Mouse (Mus musculus): ENCODE measurements around the gene Fam196b. TPM values are rescaled to one million over a fixed set of nuclear protein-coding genes. Genes with fewer than 3 reads are reported as not detected.

Fam196b gene
- total RNA-seq, 2 experiments from 2014 or later, result 1.2 to 1.7 TPM

GRCm38 (mm10) chr11:34300064-34300463 is 14.6 kb upstream of the Fam196b start:
- Histone ChIP-seq H3K27ac (no peak overlapping the region), H3K4me3 (no peak overlapping the region)
- TF ChIP-seq CTCF (IDR thresholded peaks at IDR 0.05), result no peak
- DNase-seq (ENCODE audit: extremely low spot score in 1 of 2, low spot score in 2 of 2), result no peak
- intact Hi-C loops (cut with DNase I), result no loop called here

- no peak for DNase-seq (ENCODE audit: extremely low spot score in 1 of 2, low spot score in 2 of 2)
- TF ChIP-seq CTCF (IDR thresholded peaks at IDR 0.05), result no peak
- Histone ChIP-seq H3K27ac (no peak overlapping the region), H3K4me3 (no peak overlapping the region)
- intact Hi-C loops (cut with DNase I), result loop anchor here (5.0 kb wide), 1 partner anchor 506 kb away; no protein-coding TSS in a partner anchor
Measured at GRCm38 (mm10) chr11:34306231-34306630, 8.4 kb upstream of the Fam196b start.

GRCm38 (mm10) chr11:34308731-34309130 is 5.9 kb upstream of the Fam196b start:
- intact Hi-C loops (cut with DNase I), result loop anchor here (5.0 kb wide), 1 partner anchor 504 kb away; no protein-coding TSS in a partner anchor
- TF ChIP-seq CTCF (IDR thresholded peaks at IDR 0.05), result no peak
- DNase-seq (ENCODE audit: extremely low spot score in 1 of 2, low spot score in 2 of 2), result no peak

GRCm38 (mm10) chr11:34309360-34309759 is 5.3 kb upstream of the Fam196b start:
- no peak for TF ChIP-seq CTCF (IDR thresholded peaks at IDR 0.05)
- intact Hi-C loops (cut with DNase I), result loop anchor here (5.0 kb wide), 1 partner anchor 503 kb away; no protein-coding TSS in a partner anchor
- DNase-seq (ENCODE audit: extremely low spot score in 1 of 2, low spot score in 2 of 2), result no peak
- Histone ChIP-seq H3K4me3 (no peak overlapping the region), H3K27ac (no peak overlapping the region)

More at GRCm38 (mm10) chr11:34308731-34309130, 5.9 kb upstream of the Fam196b start:
- no peak overlapping the region for H3K27ac ChIP-seq
- H3K4me3 ChIP-seq, result no peak overlapping the region

- no peak for DNase-seq (ENCODE audit: extremely low spot score in 1 of 2, low spot score in 2 of 2)
- TF ChIP-seq CTCF (IDR thresholded peaks at IDR 0.05), result no peak
- no peak overlapping the region for H3K27ac ChIP-seq
- no peak overlapping the region for H3K4me3 ChIP-seq
- intact Hi-C loops (cut with DNase I), result loop anchor here (5.0 kb wide), 1 partner anchor 74 kb away; no protein-coding TSS in a partner anchor
Measured at GRCm38 (mm10) chr11:34311717-34312116, 2.9 kb upstream of the Fam196b start.

GRCm38 (mm10) chr11:34312208-34312607 is 2.4 kb upstream of the Fam196b start:
- intact Hi-C loops (cut with DNase I), result loop anchor here (5.0 kb wide), 1 partner anchor 75 kb away; no protein-coding TSS in a partner anchor
- DNase-seq (ENCODE audit: extremely low spot score in 1 of 2, low spot score in 2 of 2), result no peak
- Histone ChIP-seq H3K4me3 (no peak overlapping the region), H3K27ac (no peak overlapping the region)
- TF ChIP-seq CTCF (IDR thresholded peaks at IDR 0.05), result no peak

- intact Hi-C loops (cut with DNase I), result loop anchor here (5.0 kb wide), 2 partner anchors 152 to 392 kb away; no protein-coding TSS in a partner anchor
- H3K4me3 ChIP-seq, result peak overlapping the region; percentile 34; the same call in 1 of the 2 replicates
- no peak overlapping the region for H3K27ac ChIP-seq
- DNase-seq (ENCODE audit: extremely low spot score in 1 of 2, low spot score in 2 of 2), result no peak
- TF ChIP-seq CTCF (IDR thresholded peaks at IDR 0.05), result no peak
Measured at GRCm38 (mm10) chr11:34315383-34315782, 761 bp downstream of the Fam196b start.

GRCm38 (mm10) chr11:34316176-34316575 is 1.6 kb downstream of the Fam196b start:
- intact Hi-C loops (cut with DNase I), result loop anchor here (2.0 to 5.0 kb wide), 3 partner anchors 105 to 391 kb away; no protein-coding TSS in a partner anchor
- no peak for DNase-seq (ENCODE audit: extremely low spot score in 1 of 2, low spot score in 2 of 2)
- TF ChIP-seq CTCF (IDR thresholded peaks at IDR 0.05), result no peak
- Histone ChIP-seq H3K27ac (no peak overlapping the region), H3K4me3 (no peak overlapping the region)

GRCm38 (mm10) chr11:34317001-34317400 is 2.4 kb downstream of the Fam196b start:
- intact Hi-C loops (cut with DNase I), result loop anchor here (2.0 to 5.0 kb wide), 3 partner anchors 104 to 390 kb away; no protein-coding TSS in a partner anchor

GRCm38 (mm10) chr11:34319282-34319681 is 4.7 kb downstream of the Fam196b start:
- DNase-seq (ENCODE audit: extremely low spot score in 1 of 2, low spot score in 2 of 2), result no peak
- Histone ChIP-seq H3K27ac (no peak overlapping the region), H3K4me3 (no peak overlapping the region)
- intact Hi-C loops (cut with DNase I), result loop anchor here (5.0 kb wide), 2 partner anchors 148 to 388 kb away; no protein-coding TSS in a partner anchor
- TF ChIP-seq CTCF (IDR thresholded peaks at IDR 0.05), result no peak

More at GRCm38 (mm10) chr11:34317001-34317400, 2.4 kb downstream of the Fam196b start:
- peak; percentile 21 to 22 for DNase-seq (ENCODE audit: extremely low spot score in 1 of 2, low spot score in 2 of 2)
- no peak overlapping the region; the same call in 1 of the 2 replicates for H3K4me3 ChIP-seq
- H3K27ac ChIP-seq, result no peak overlapping the region
- TF ChIP-seq CTCF (IDR thresholded peaks at IDR 0.05), result no peak

- Histone ChIP-seq H3K27ac (no peak overlapping the region), H3K4me3 (no peak overlapping the region)
- intact Hi-C loops (cut with DNase I), result no loop called here
- DNase-seq (ENCODE audit: extremely low spot score in 1 of 2, low spot score in 2 of 2), result no peak
- no peak for TF ChIP-seq CTCF (IDR thresholded peaks at IDR 0.05)
Measured at GRCm38 (mm10) chr11:34323664-34324063, 9.0 kb downstream of the Fam196b start.

- DNase-seq (ENCODE audit: extremely low spot score in 1 of 2, low spot score in 2 of 2), result no peak
- intact Hi-C loops (cut with DNase I), result no loop called here
- Histone ChIP-seq H3K27ac (no peak overlapping the region), H3K4me3 (no peak overlapping the region)
- no peak for TF ChIP-seq CTCF (IDR thresholded peaks at IDR 0.05)
Measured at GRCm38 (mm10) chr11:34332344-34333031, 17.9 kb downstream of the Fam196b start.

All from left cerebral cortex, adult 2 months (tissue).